Mouse (Mus musculus) heart, adult 2 months (tissue): ENCODE measurements around the gene Alkbh3. TPM values are rescaled to one million over a fixed set of nuclear protein-coding genes. Genes with fewer than 3 reads are reported as not detected.

Experiments used
- DNase-seq, 2 experiments: peaks; one replicate each; pipeline ENCODE4 v3.0.0; 2021
- H3K27ac ChIP-seq: fragments of 200-600 bp; 2 replicates; pipeline ENCODE4 v1.8.1; 2022
- H3K27me3 ChIP-seq: fragments of 200-500 bp; 2 replicates; pipeline ENCODE4 v1.6.1; 2012; ENCODE audit warnings: mild to moderate bottlenecking, low read length, inconsistent platforms, mixed read lengths; ENCODE audit not compliant: control insufficient read depth, insufficient read depth
- H3K36me3 ChIP-seq: fragments of 200-500 bp; 2 replicates; pipeline ENCODE4 v1.6.1; 2012; ENCODE audit warnings: low read length, inconsistent platforms; ENCODE audit not compliant: control insufficient read depth, insufficient read depth
- H3K4me1 ChIP-seq: fragments of 200-500 bp; 2 replicates; pipeline ENCODE4 v1.6.1; 2011; ENCODE audit warnings: low read length; ENCODE audit not compliant: control insufficient read depth, insufficient read depth
- H3K4me3 ChIP-seq: fragments of 200-600 bp; 2 replicates; pipeline ENCODE4 v1.8.1; 2022
- H3K79me2 ChIP-seq: fragments of 200-500 bp; replicated peaks from 2 replicates; pipeline ENCODE4 v1.6.1; 2012; ENCODE audit warnings: mild to moderate bottlenecking, inconsistent platforms, low read length, moderate library complexity, mixed read lengths; ENCODE audit not compliant: control insufficient read depth, insufficient read depth
- H3K9ac ChIP-seq: fragments of 200-500 bp; 2 replicates; pipeline ENCODE4 v1.6.1; 2012; ENCODE audit warnings: low read depth, mild to moderate bottlenecking, control low read depth, inconsistent platforms, low read length, mixed read lengths
- CTCF ChIP-seq: fragments of 200-600 bp; IDR thresholded peaks from 2 replicates; pipeline ENCODE4 v1.8.1; 2022; ENCODE audit warnings: antibody characterized with exemption, mild to moderate bottlenecking, moderate library complexity
- EP300 ChIP-seq: fragments of 200-500 bp; IDR thresholded peaks from 2 replicates; pipeline ENCODE4 v1.6.1; 2011; ENCODE audit warnings: low read depth, low read length, control low read depth; ENCODE audit not compliant: insufficient read depth
- POLR2A ChIP-seq: fragments of 200-500 bp; IDR thresholded peaks from 2 replicates; pipeline ENCODE4 v1.6.1; 2011; ENCODE audit warnings: mild to moderate bottlenecking, low read depth, low read length, control low read depth; ENCODE audit not compliant: insufficient read depth
- WGBS: fragments of 180-500 bp; shearing (Covaris S2); methylation state at CpG from one replicate; pipeline ENCODE4 v1.1.7; 2018; 5-methylcytosine and 5-hydroxymethylcytosine counted together
- intact Hi-C: fragments of 180-260 bp; cut with DNase I; formaldehyde crosslinking; loops from one replicate; pipeline ENCODE4 v1.15.1; 2025
- polyA plus RNA-seq: library from polyadenylated mRNA; depleted of rRNA; stranded (reverse); fragments of >200 nt; gene quantifications from 2 replicates; pipeline ENCODE4 v1.2.3, GENCODE M21; 2012; rRNA removed
- total RNA-seq, 2 experiments: library from RNA; stranded (reverse); gene quantifications; 2 replicates each; pipeline ENCODE4 v1.2.3; 2021

Gene Alkbh3
- total and polyA plus RNA-seq, 3 experiments = 47.5 to 54.3 (median 53.5) TPM

- intact Hi-C loops = no loop called here
- 21% methylated on average over 9 of the region's 9 CpGs for WGBS
- no peak overlapping the region for H3K27ac ChIP-seq
Measured at GRCm38 (mm10) chr2:93938534-93938933, 72.1 kb downstream of the Alkbh3 start.

More at GRCm38 (mm10) chr2:93938534-93938933, 72.1 kb downstream of the Alkbh3 start:
- no peak overlapping the region for H3K4me3 ChIP-seq
- H3K36me3 ChIP-seq = no peaks in the 10 kb centered on the region
- no peaks in the 10 kb centered on the region for H3K27me3 ChIP-seq
- H3K79me2 ChIP-seq = no peaks in the 10 kb centered on the region
- H3K9ac ChIP-seq = no peak overlapping the region
- peaks cover 3% of the 10 kb centered on the region for H3K4me1 ChIP-seq
- TF ChIP-seq POLR2A = no peak
- TF ChIP-seq EP300 = no peak
- TF ChIP-seq CTCF = no peak
- DNase-seq = no peak

Other genes starting within 250 kb of the Alkbh3 start
- gene Ext2, start 188.2 kb downstream of the Alkbh3 start, total RNA-seq = 10 to 100 TPM; 43.8 to 44.0 TPM
- 28.9 and 36.9 TPM in 2 replicates for gene Ext2, start 188.2 kb downstream of the Alkbh3 start, polyA plus RNA-seq
- gene Accs, start 160.9 kb downstream of the Alkbh3 start, total RNA-seq = 1 to 10 TPM; 4.1 to 4.5 TPM
- 10.5 and 10.7 TPM in 2 replicates for gene Accs, start 160.9 kb downstream of the Alkbh3 start, polyA plus RNA-seq
- gene Accsl, start 141.7 kb downstream of the Alkbh3 start, total RNA-seq = not detected
- 0.20 TPM in 1 of 2 replicates, not detected in the other for gene Accsl, start 141.7 kb downstream of the Alkbh3 start, polyA plus RNA-seq
- gene Gm13889, start 53.6 kb downstream of the Alkbh3 start, total RNA-seq = 10 to 100 TPM in 1 of 2 experiments, 1 to 10 TPM in 1; 9.4 to 12.4 TPM
- 5.7 and 8.3 TPM in 2 replicates for gene Gm13889, start 53.6 kb downstream of the Alkbh3 start, polyA plus RNA-seq
- gene Gm27027, start 14.5 kb downstream of the Alkbh3 start, total RNA-seq = not detected
- not detected in 2 replicates for gene Gm27027, start 14.5 kb downstream of the Alkbh3 start, polyA plus RNA-seq
- 10 to 100 TPM; 19.9 to 20.1 TPM for gene Hsd17b12, start 147.2 kb upstream of the Alkbh3 start, total RNA-seq
- 12.5 and 16.8 TPM in 2 replicates for gene Hsd17b12, start 147.2 kb upstream of the Alkbh3 start, polyA plus RNA-seq